Mouse (Mus musculus) heart, adult 9 months (tissue): ENCODE measurements around the gene Cks1b.

Experiments used
- DNase-seq, 2 experiments: peaks; one replicate each; pipeline ENCODE4 v3.0.0; 2022; ENCODE audit warnings: low spot score in 2 of 2

Cks1b gene

GRCm38 (mm10) chr3:89395806-89396653 is 22.2 kb downstream of the Cks1b start:
- peak; percentile 71 to 78 for DNase-seq

GRCm38 (mm10) chr3:89395419-89395805 is 22.8 kb downstream of the Cks1b start:
- peak in 1 of 2 experiments; percentile 23 for DNase-seq

- DNase-seq = peak; percentile 87
Observed at GRCm38 (mm10) chr3:89394894-89395256, 23.3 kb downstream of the Cks1b start.

- peak; percentile 78 to 81 for DNase-seq
Observed at GRCm38 (mm10) chr3:89394006-89394893, 23.9 kb downstream of the Cks1b start, which contains the start of gene Zbtb7b. TSS of gene Zbtb7b (minus strand) at chr3:89394776.

- peak; percentile 99 for DNase-seq
Observed at GRCm38 (mm10) chr3:89393605-89394004, 24.6 kb downstream of the Cks1b start.

- peak; percentile 37 to 45 for DNase-seq
Observed at GRCm38 (mm10) chr3:89392871-89393311, 25.3 kb downstream of the Cks1b start.

- peak; percentile 78 to 80 for DNase-seq
Observed at GRCm38 (mm10) chr3:89391663-89392511, 26.3 kb downstream of the Cks1b start.

- DNase-seq = peak; percentile 32 to 42
Observed at GRCm38 (mm10) chr3:89390699-89391662, 27.2 kb downstream of the Cks1b start.

- DNase-seq = peak; percentile 63 to 69
Observed at GRCm38 (mm10) chr3:89390111-89390515, 28.1 kb downstream of the Cks1b start.

GRCm38 (mm10) chr3:89388901-89389740 is 29.1 kb downstream of the Cks1b start:
- peak in 1 of 2 experiments; percentile 47 for DNase-seq

- peak; percentile 65 to 71 for DNase-seq
Observed at GRCm38 (mm10) chr3:89388134-89388881, 29.9 kb downstream of the Cks1b start.

- peak; percentile 40 to 52 for DNase-seq
Observed at GRCm38 (mm10) chr3:89387632-89388031, 30.6 kb downstream of the Cks1b start.

- DNase-seq = no peak
Observed at GRCm38 (mm10) chr3:89386438-89387420, 31.5 kb downstream of the Cks1b start.

GRCm38 (mm10) chr3:89385451-89385850 is 32.7 kb downstream of the Cks1b start:
- no peak for DNase-seq

GRCm38 (mm10) chr3:89384331-89385076 is 33.7 kb downstream of the Cks1b start:
- DNase-seq = no peak

GRCm38 (mm10) chr3:89383651-89384255 is 34.4 kb downstream of the Cks1b start:
- no peak for DNase-seq
